Mouse (Mus musculus) heart, postnatal 0 days (tissue): ENCODE measurements around the gene Gpld1.

Experiments used
- CTCF ChIP-seq: IDR thresholded peaks from 2 replicates; pipeline ENCODE4 v1.5.1; 2016; ENCODE audit warnings: antibody characterized with exemption, control low read depth, low read depth
- EP300 ChIP-seq: IDR thresholded peaks from 2 replicates; pipeline ENCODE4 v1.6.1; 2016; ENCODE audit warnings: antibody characterized with exemption, low read depth

GRCm38 (mm10) chr13:24943303-24943702, 351 bp downstream of the Gpld1 start:
- TF ChIP-seq CTCF, result no peak
- TF ChIP-seq EP300, result no peak
